Mouse (Mus musculus): ENCODE measurements at regions not wholly inside any gene's neighbourhood (a gene's known extent, or its start where the extent isn't known, plus 50 kb on each side); places are given as distances from the start of the nearest gene placed in this dataset.

DNA sequence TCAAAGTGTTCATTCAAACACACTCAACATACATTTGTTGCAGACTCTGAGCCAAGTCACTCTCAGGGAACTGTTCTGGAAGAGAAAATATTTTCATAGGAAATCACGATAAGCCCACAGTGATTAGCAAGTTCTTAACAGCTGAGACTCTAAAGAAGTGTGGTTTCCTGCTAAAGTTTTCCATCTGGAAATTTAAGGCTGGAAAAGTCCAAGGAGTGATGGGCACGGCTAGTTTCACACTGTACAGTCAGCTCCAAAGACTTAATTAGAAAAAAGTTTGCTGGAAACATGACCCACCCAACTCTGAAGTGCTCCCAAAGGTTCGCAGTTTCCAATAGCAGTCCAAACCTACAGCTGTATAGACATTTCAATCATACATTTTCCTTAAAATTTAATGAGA is 329.5 kb downstream of the Dio2 start:
- no peak for TF ChIP-seq CTCF (IDR thresholded peaks at IDR 0.05; ENCODE audit: low read depth, low read length)
- TF ChIP-seq POLR2A (IDR thresholded peaks at IDR 0.05; ENCODE audit: extremely low read depth, insufficient read depth, low read length) = no peak

Measured in liver, adult 2 months (tissue).